Mouse (Mus musculus) thymus, postnatal 14 days (tissue): ENCODE results near the gene Naaladl1.
A peak's percentile ranks its signal among the peaks of the same experiment; 100 is the strongest.
"Not testable (repeated sequence)": the region's sequence is repeated elsewhere in the genome, so short reads cannot be mapped to it uniquely, and the experiment has no call there.

ENCODE experiments used
- DNase-seq: peaks from one replicate; pipeline ENCODE4 v3.0.0; 2021

The Naaladl1 gene

GRCm38 (mm10) chr19:6132171-6132827 is 26.7 kb downstream of the Naaladl1 start:
- no peak for DNase-seq

- not testable (repeated sequence) for DNase-seq
Measured at GRCm38 (mm10) chr19:6133197-6133596, 27.6 kb downstream of the Naaladl1 start.

GRCm38 (mm10) chr19:6136397-6136796 is 30.8 kb downstream of the Naaladl1 start:
- DNase-seq: no peak

GRCm38 (mm10) chr19:6139701-6140100 is 34.1 kb downstream of the Naaladl1 start:
- no peak for DNase-seq

- no peak for DNase-seq
Measured at GRCm38 (mm10) chr19:6140374-6140677, 34.7 kb downstream of the Naaladl1 start.

GRCm38 (mm10) chr19:6140678-6141393 is 35.3 kb downstream of the Naaladl1 start, which contains the start of gene Batf2:
TSS of gene Batf2 (plus strand) at chr19:6140983.
- peak; percentile 94 for DNase-seq

- DNase-seq: peak; percentile 86
Measured at GRCm38 (mm10) chr19:6141394-6141749, 35.8 kb downstream of the Naaladl1 start, which contains the start of gene Arl2. TSS of gene Arl2 (minus strand) at chr19:6141548.

GRCm38 (mm10) chr19:6144842-6145241 is 39.3 kb downstream of the Naaladl1 start:
- DNase-seq: no peak

GRCm38 (mm10) chr19:6155174-6155573 is 49.6 kb downstream of the Naaladl1 start:
- DNase-seq: no peak

GRCm38 (mm10) chr19:6156372-6156771 is 50.8 kb downstream of the Naaladl1 start:
- no peak for DNase-seq

- DNase-seq: no peak
Measured at GRCm38 (mm10) chr19:6157220-6157619, 51.6 kb downstream of the Naaladl1 start.

- no peak for DNase-seq
Measured at GRCm38 (mm10) chr19:6163872-6164547, 58.4 kb downstream of the Naaladl1 start.
